Mouse (Mus musculus) megakaryocyte, adult 5-6 weeks (primary cell): ENCODE results near the gene Nol12. TPM values are rescaled to one million over a fixed set of nuclear protein-coding genes. Genes with fewer than 3 reads are reported as not detected.

Experiments used
- ATAC-seq: 2 replicates; pipeline ENCODE4 v1.8.0; 2016; ENCODE audit warnings: mild to moderate bottlenecking, inconsistent platforms; ENCODE audit not compliant: poor library complexity, severe bottlenecking
- total RNA-seq, 2 experiments: library from RNA; stranded (forward) in 1 of 2; stranded (reverse) in 1 of 2; fragments of 153-499, 151-499 nt in 1 of 2; fragments of 221-1000, 200-1000 nt in 1 of 2; gene quantifications; 2 replicates each; pipeline versions ENCODE4 v1.2.3 to v1.2.4; 2015 to 2017

Nol12 gene
- total RNA-seq, 2 experiments from 2014 or later = 12.6 to 32.4 TPM

GRCm38 (mm10) chr15:78915660-78916017 is 19.1 kb upstream of the Nol12 start:
- peak; percentile 74 for ATAC-seq

- ATAC-seq = no peak
Observed at GRCm38 (mm10) chr15:78916052-78916826, 18.5 kb upstream of the Nol12 start.

- ATAC-seq = no peak
Observed at GRCm38 (mm10) chr15:78918126-78918525, 16.6 kb upstream of the Nol12 start.

GRCm38 (mm10) chr15:78919914-78920313 is 14.8 kb upstream of the Nol12 start:
- no peak for ATAC-seq

- no peak for ATAC-seq
Observed at GRCm38 (mm10) chr15:78922700-78923099, 12.0 kb upstream of the Nol12 start.

- peak; percentile 60 for ATAC-seq
Observed at GRCm38 (mm10) chr15:78923585-78923984, 11.1 kb upstream of the Nol12 start.

- ATAC-seq = no peak
Observed at GRCm38 (mm10) chr15:78925129-78925528, 9.6 kb upstream of the Nol12 start.

GRCm38 (mm10) chr15:78926021-78926919 is 8.5 kb upstream of the Nol12 start, which contains the start of gene Lgals1:
Gene Lgals1, plus strand, starts transcription at chr15:78926725.
- peak; percentile 56 for ATAC-seq

- no peak for ATAC-seq
Observed at GRCm38 (mm10) chr15:78927021-78927787, 7.5 kb upstream of the Nol12 start.

- ATAC-seq = peak; percentile 66
Observed at GRCm38 (mm10) chr15:78927788-78928457, 6.8 kb upstream of the Nol12 start.

GRCm38 (mm10) chr15:78928539-78928938 is 6.2 kb upstream of the Nol12 start:
- no peak for ATAC-seq

GRCm38 (mm10) chr15:78930192-78930706 is 4.5 kb upstream of the Nol12 start:
- ATAC-seq = no peak

GRCm38 (mm10) chr15:78930801-78931426 is 3.8 kb upstream of the Nol12 start:
- ATAC-seq = no peak

- ATAC-seq = peak; percentile 55
Observed at GRCm38 (mm10) chr15:78931577-78931976, 3.2 kb upstream of the Nol12 start.

- ATAC-seq = no peak
Observed at GRCm38 (mm10) chr15:78936403-78936802, 1.7 kb downstream of the Nol12 start.

GRCm38 (mm10) chr15:78937311-78937710 is 2.6 kb downstream of the Nol12 start:
- ATAC-seq = no peak

- ATAC-seq = no peak
Observed at GRCm38 (mm10) chr15:78937963-78938362, 3.2 kb downstream of the Nol12 start.

- no peak for ATAC-seq
Observed at GRCm38 (mm10) chr15:78940325-78940724, 5.6 kb downstream of the Nol12 start.

GRCm38 (mm10) chr15:78942663-78943062 is 7.9 kb downstream of the Nol12 start:
- ATAC-seq = peak; percentile 65

GRCm38 (mm10) chr15:78946232-78946631 is 11.5 kb downstream of the Nol12 start:
- ATAC-seq = no peak
